Mouse (Mus musculus): Measurements from ENCODE around the gene Lbx1.

Gene Lbx1

GRCm38 (mm10) chr19:45239191-45239590 is 3.6 kb upstream of the Lbx1 start:
- H3K36me3 ChIP-seq (ENCODE audit: control insufficient read depth, insufficient read depth, low read length, poor library complexity, severe bottlenecking), result no peaks in the 10 kb centered on the region
- DNase-seq (ENCODE audit: low read depth, low spot score), result no peak
- H3K27me3 ChIP-seq (ENCODE audit: control insufficient read depth, insufficient read depth, low read length, poor library complexity, severe bottlenecking), result peaks cover 14% of the 10 kb centered on the region

DNA sequence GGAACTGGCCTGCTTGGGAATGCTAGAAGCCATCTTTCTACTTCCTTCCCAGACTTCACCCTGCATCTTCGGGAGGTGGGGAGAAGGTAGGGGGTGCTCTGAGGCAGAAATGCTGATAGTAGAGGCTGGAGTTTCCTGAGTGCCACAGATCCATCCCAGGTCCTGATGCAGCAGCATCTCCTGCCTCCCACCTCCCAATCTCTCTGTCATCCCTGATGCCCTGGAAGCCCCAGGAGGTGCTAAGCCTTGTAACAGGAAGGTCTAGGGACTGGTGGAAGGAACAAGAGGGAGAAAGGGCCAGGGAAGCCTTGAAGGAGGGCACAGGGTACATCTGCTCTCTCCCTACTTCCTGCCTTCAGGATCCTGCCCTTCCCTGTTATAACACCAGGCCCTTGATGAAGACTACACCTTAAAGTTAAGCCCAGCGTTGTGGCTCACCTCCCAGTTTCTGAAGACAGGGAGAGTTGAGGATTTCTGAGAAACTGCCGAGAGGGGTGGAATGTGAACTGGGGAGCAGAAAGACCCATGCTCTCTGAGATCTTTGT is 2.1 kb upstream of the Lbx1 start:
- H3K27me3 ChIP-seq (ENCODE audit: control insufficient read depth, insufficient read depth, low read length, poor library complexity, severe bottlenecking), result peaks cover 16% of the 10 kb centered on the region
- no peak for DNase-seq (ENCODE audit: low read depth, low spot score)
- no peaks in the 10 kb centered on the region for H3K36me3 ChIP-seq (ENCODE audit: control insufficient read depth, insufficient read depth, low read length, poor library complexity, severe bottlenecking)

DNA sequence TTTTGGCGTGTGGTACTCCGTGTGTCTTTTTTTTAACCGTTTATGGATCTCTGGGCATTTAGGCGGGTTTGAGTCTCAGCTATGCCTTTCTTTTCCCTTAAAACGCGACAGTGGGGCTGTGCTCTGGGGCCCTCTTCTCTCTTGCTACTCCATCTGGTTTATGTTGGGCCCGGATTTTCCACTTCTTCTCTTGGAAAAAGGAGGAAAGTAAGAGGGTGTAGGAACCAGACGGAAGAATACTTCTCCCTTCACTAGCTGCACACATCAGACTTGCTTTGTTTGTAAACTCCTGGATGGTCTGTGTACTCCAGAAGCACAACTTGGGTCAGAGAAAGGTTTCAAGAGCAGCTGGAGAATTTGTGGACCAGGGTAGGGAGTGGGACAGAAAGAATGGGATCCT is 1.5 kb upstream of the Lbx1 start:
- Histone ChIP-seq H3K27me3 (ENCODE audit: control insufficient read depth, insufficient read depth, low read length, poor library complexity, severe bottlenecking) (peaks cover 15% of the 10 kb centered on the region), H3K36me3 (ENCODE audit: control insufficient read depth, insufficient read depth, low read length, poor library complexity, severe bottlenecking) (no peaks in the 10 kb centered on the region)
- DNase-seq (ENCODE audit: low read depth, low spot score), result peak; percentile 7

- peaks cover 14% of the 10 kb centered on the region for H3K27me3 ChIP-seq (ENCODE audit: control insufficient read depth, insufficient read depth, low read length, poor library complexity, severe bottlenecking)
- peak; percentile 76 for DNase-seq (ENCODE audit: low read depth, low spot score)
- H3K36me3 ChIP-seq (ENCODE audit: control insufficient read depth, insufficient read depth, low read length, poor library complexity, severe bottlenecking), result no peaks in the 10 kb centered on the region
Measured at GRCm38 (mm10) chr19:45236363-45236942, 841 bp upstream of the Lbx1 start.

DNA sequence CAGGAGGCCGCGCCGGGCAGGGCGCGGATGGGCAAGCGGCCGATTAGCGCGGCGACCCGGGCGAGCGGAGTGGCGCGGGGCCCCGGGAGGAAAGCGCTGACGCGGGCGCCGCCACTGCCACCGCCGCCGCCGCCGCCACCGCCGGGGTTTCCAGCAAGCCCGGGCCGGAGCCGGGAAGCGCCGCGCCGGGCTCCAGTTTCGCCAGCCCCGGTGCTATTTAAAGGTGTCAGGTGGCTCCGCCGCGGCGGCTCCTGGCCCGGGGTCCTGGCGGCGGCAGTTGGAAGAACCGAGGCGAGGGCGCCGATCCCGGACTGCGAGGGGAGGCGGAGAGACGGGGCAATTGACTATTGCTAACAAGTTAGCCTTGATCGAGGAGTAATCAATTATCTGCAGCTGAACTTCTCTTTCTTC is 276 bp downstream of the Lbx1 start:
- H3K36me3 ChIP-seq (ENCODE audit: control insufficient read depth, insufficient read depth, low read length, poor library complexity, severe bottlenecking), result no peaks in the 10 kb centered on the region
- DNase-seq (ENCODE audit: low read depth, low spot score), result peak; percentile 14
- peaks cover 14% of the 10 kb centered on the region for H3K27me3 ChIP-seq (ENCODE audit: control insufficient read depth, insufficient read depth, low read length, poor library complexity, severe bottlenecking)

DNA sequence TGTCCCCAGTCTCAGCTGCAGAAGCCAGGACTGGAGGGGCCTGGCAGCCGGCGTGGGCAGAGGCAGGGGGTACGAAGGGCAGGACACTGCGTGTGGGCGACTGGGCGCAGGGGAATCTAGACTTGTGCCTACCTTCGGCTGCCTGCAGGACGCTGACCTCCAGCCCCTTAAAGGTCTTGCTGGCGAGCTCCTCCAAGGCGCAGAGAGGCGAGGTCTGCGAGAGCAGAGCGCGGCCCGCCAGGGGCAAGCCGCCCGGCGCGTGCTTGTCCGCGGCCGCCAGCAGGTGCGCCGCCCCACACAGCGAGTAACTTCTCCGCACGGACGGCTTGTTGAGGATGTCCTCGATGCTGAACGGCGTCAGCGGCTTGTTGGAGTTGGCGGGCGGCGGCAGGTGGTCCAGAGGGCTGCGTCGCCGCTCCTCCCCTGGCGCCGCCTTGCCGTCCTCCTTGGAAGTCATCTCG is 811 bp downstream of the Lbx1 start:
- Histone ChIP-seq H3K36me3 (ENCODE audit: control insufficient read depth, insufficient read depth, low read length, poor library complexity, severe bottlenecking) (no peaks in the 10 kb centered on the region), H3K27me3 (ENCODE audit: control insufficient read depth, insufficient read depth, low read length, poor library complexity, severe bottlenecking) (peaks cover 14% of the 10 kb centered on the region)
- DNase-seq (ENCODE audit: low read depth, low spot score), result peak; percentile 51

GRCm38 (mm10) chr19:45234191-45234770 is 1.3 kb downstream of the Lbx1 start:
- Histone ChIP-seq H3K36me3 (ENCODE audit: control insufficient read depth, insufficient read depth, low read length, poor library complexity, severe bottlenecking) (no peaks in the 10 kb centered on the region), H3K27me3 (ENCODE audit: control insufficient read depth, insufficient read depth, low read length, poor library complexity, severe bottlenecking) (peaks cover 14% of the 10 kb centered on the region)
- DNase-seq (ENCODE audit: low read depth, low spot score), result no peak

- peak; percentile 37 for DNase-seq (ENCODE audit: low read depth, low spot score)
- no peaks in the 10 kb centered on the region for H3K36me3 ChIP-seq (ENCODE audit: control insufficient read depth, insufficient read depth, low read length, poor library complexity, severe bottlenecking)
- H3K27me3 ChIP-seq (ENCODE audit: control insufficient read depth, insufficient read depth, low read length, poor library complexity, severe bottlenecking), result peaks cover 14% of the 10 kb centered on the region
Measured at GRCm38 (mm10) chr19:45233496-45234127, 2.0 kb downstream of the Lbx1 start.

GRCm38 (mm10) chr19:45232443-45233410 is 2.9 kb downstream of the Lbx1 start:
- no peaks in the 10 kb centered on the region for H3K36me3 ChIP-seq (ENCODE audit: control insufficient read depth, insufficient read depth, low read length, poor library complexity, severe bottlenecking)
- DNase-seq (ENCODE audit: low read depth, low spot score), result peak; percentile 38
- peaks cover 14% of the 10 kb centered on the region for H3K27me3 ChIP-seq (ENCODE audit: control insufficient read depth, insufficient read depth, low read length, poor library complexity, severe bottlenecking)

DNA sequence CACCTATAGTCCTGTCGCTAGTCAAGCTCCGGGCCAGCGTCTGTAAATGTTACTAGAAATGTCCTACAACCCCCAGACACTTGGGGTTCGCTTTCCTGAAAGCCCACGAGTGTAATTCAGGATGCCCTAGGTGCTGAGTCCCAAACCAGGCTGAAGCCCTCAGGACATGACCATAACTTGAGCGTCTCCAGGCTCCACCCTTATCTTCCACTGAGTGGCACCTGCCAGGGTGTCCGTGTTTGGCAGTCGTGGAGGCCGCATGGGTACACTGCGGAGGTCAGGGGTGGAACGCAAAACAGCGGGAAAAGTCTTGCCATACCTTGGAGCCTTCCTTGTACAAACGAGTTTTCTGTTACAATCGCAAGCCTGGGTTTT is 3.6 kb downstream of the Lbx1 start:
- peaks cover 14% of the 10 kb centered on the region for H3K27me3 ChIP-seq (ENCODE audit: control insufficient read depth, insufficient read depth, low read length, poor library complexity, severe bottlenecking)
- no peaks in the 10 kb centered on the region for H3K36me3 ChIP-seq (ENCODE audit: control insufficient read depth, insufficient read depth, low read length, poor library complexity, severe bottlenecking)
- peak; percentile 33 for DNase-seq (ENCODE audit: low read depth, low spot score)

GRCm38 (mm10) chr19:45231383-45232035 is 4.1 kb downstream of the Lbx1 start:
- Histone ChIP-seq H3K36me3 (ENCODE audit: control insufficient read depth, insufficient read depth, low read length, poor library complexity, severe bottlenecking) (no peaks in the 10 kb centered on the region), H3K27me3 (ENCODE audit: control insufficient read depth, insufficient read depth, low read length, poor library complexity, severe bottlenecking) (peaks cover 14% of the 10 kb centered on the region)
- peak; percentile 32 for DNase-seq (ENCODE audit: low read depth, low spot score)

DNA sequence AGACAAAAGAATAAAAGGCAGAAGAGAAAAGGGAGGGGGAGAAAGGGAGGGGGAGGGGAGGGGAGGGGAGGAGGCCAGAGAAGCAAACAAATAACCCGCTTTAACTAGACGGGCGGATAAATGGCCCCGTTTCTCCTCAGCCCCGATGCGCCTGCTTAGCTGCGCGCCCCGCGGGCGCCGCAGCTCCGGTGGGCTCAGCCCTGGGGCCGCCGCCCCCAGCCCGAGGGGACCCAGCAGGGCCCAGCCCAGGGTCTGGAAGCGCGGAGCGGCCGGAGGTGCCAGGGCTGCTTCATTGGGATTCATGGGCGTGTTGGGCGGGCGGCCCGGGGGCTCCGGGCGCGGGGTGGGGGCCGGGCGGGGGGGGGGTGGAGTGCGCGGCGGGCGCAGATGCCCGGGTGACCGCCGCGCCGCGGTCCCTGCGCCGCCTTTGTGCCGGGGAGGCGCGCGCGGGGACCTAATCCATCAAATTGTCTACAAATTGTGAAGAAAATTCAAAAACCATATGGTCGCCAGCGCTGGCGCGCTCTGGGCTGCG is 4.7 kb downstream of the Lbx1 start:
- Histone ChIP-seq H3K27me3 (ENCODE audit: control insufficient read depth, insufficient read depth, low read length, poor library complexity, severe bottlenecking) (peaks cover 10% of the 10 kb centered on the region), H3K36me3 (ENCODE audit: control insufficient read depth, insufficient read depth, low read length, poor library complexity, severe bottlenecking) (no peaks in the 10 kb centered on the region)
- no peak for DNase-seq (ENCODE audit: low read depth, low spot score)

GRCm38 (mm10) chr19:45230201-45230611 is 5.4 kb downstream of the Lbx1 start:
- no peak for DNase-seq (ENCODE audit: low read depth, low spot score)
- no peaks in the 10 kb centered on the region for H3K36me3 ChIP-seq (ENCODE audit: control insufficient read depth, insufficient read depth, low read length, poor library complexity, severe bottlenecking)
- peaks cover 8% of the 10 kb centered on the region; the same call in 1 of the 2 replicates for H3K27me3 ChIP-seq (ENCODE audit: control insufficient read depth, insufficient read depth, low read length, poor library complexity, severe bottlenecking)

Measured in splenic B cell, adult 2 months (primary cell).